Mouse (Mus musculus) hindbrain, embryonic 14.5 days (tissue): ENCODE results near the gene Ankrd39. TPM values are rescaled to one million over a fixed set of nuclear protein-coding genes. Genes with fewer than 3 reads are reported as not detected.

ENCODE experiments used
- ATAC-seq: fragments of 200-750 bp; cut with Nextera tagmentation; 2 replicates; pipeline ENCODE4 v1.8.0; 2017; ENCODE audit warnings: moderate number of reproducible peaks, mild to moderate bottlenecking, moderate TSS enrichment, moderate library complexity; ENCODE audit not compliant: low FRiP score
- DNase-seq: peaks from one replicate; pipeline ENCODE4 v3.0.0-alpha.2; 2015; ENCODE audit warnings: low spot score
- H3K27ac ChIP-seq: fragments of 300-500 bp; sonication (generic); 2 replicates; pipeline ENCODE4 v1.5.1; 2014; ENCODE audit warnings: mild to moderate bottlenecking, moderate library complexity
- H3K27me3 ChIP-seq: fragments of 300-500 bp; sonication (generic); 2 replicates; pipeline ENCODE4 v1.6.1; 2014; ENCODE audit warnings: mild to moderate bottlenecking, low read length, mixed read lengths; ENCODE audit not compliant: control insufficient read depth, insufficient read depth
- H3K36me3 ChIP-seq: fragments of 300-500 bp; sonication (generic); replicated peaks from 2 replicates; pipeline ENCODE4 v1.6.1; 2014; ENCODE audit not compliant: control insufficient read depth, insufficient read depth
- H3K4me1 ChIP-seq: fragments of 300-500 bp; sonication (generic); replicated peaks from 2 replicates; pipeline ENCODE4 v1.6.1; 2014; ENCODE audit warnings: antibody characterized with exemption, low read length, mixed read lengths; ENCODE audit not compliant: control insufficient read depth, insufficient read depth
- H3K4me2 ChIP-seq: fragments of 300-500 bp; sonication (generic); replicated peaks from 2 replicates; pipeline ENCODE4 v1.6.1; 2014; ENCODE audit warnings: mild to moderate bottlenecking, moderate library complexity
- H3K4me3 ChIP-seq: fragments of 300-500 bp; sonication (generic); replicated peaks from 2 replicates; pipeline ENCODE4 v1.5.1; 2014; ENCODE audit warnings: mild to moderate bottlenecking, low read length
- H3K9ac ChIP-seq: fragments of 300-500 bp; sonication (generic); 2 replicates; pipeline ENCODE4 v1.6.1; 2014
- H3K9me3 ChIP-seq: fragments of 300-500 bp; sonication (generic); 2 replicates; pipeline ENCODE4 v1.6.1; 2016; ENCODE audit warnings: low read length; ENCODE audit not compliant: control insufficient read depth
- WGBS: fragments of 180-500 bp; shearing (Covaris S2); extraction: QIAGEN DNeasy Blood & Tissue Kit; methylation state at CpG from one replicate; pipeline ENCODE4 v1.1.7; 2014; 5-methylcytosine and 5-hydroxymethylcytosine counted together
- polyA plus RNA-seq: library from polyadenylated mRNA; unstranded; fragments of >200 nt; fragmentation: Nextera tagmentation; extraction: Ambion mirVana; gene quantifications from 2 replicates; pipeline ENCODE4 v1.2.1, GENCODE M21; 2014

Gene Ankrd39
- polyA plus RNA-seq, 1 experiment from 2014 or later: 23.9 TPM

DNA sequence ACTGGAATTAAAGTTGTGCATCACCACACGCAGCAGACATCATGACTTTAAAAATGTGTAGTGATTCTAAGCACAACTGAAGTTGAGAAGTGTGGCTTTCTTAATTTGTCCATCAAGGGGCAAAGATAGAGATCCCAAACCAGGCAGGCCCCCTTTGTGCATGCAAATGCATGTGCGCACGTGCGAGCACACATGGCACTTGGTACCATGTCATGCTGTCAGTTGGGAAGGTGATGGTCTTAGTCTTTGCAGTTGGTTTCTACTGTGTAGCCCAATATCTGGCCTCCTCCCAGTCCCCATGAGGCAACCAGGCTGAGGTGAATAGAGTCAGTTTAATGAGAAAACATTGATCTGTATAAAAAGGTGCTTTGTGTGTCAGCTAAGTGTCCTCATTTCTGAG is 17.4 kb downstream of the Ankrd39 start:
- ATAC-seq (no peak), DNase-seq (no peak)
- H3K36me3 ChIP-seq: peaks cover 24% of the 10 kb centered on the region
- no peaks in the 10 kb centered on the region for H3K27me3 ChIP-seq
- H3K9ac ChIP-seq: no peak overlapping the region
- H3K4me3 ChIP-seq: no peak overlapping the region
- no peak overlapping the region for H3K27ac ChIP-seq
- H3K9me3 ChIP-seq: no peaks in the 10 kb centered on the region
- WGBS: 98% methylated on average over 4 of the region's 4 CpGs
- no peak overlapping the region for H3K4me2 ChIP-seq
- H3K4me1 ChIP-seq: no peaks in the 10 kb centered on the region; the same call in 1 of the 2 replicates

DNA sequence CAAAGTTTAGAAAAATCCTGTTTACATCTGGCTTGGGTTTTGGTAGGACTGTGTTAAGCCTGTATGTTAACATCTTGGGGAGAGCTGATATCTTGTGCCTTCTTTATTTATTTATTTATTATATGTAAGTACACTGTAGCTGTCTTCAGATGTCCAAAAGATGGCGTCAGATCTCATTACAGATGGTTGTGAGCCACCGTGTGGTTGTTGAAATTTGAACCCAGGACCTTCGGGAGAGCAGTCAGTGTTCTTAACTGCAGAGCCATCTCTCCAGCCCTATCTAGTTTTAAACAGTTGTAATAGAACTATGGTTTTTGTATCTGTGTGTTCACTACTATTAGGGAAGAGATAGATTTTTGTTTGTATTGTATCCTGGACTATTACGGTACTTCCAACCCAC is 18.0 kb downstream of the Ankrd39 start:
- ATAC-seq (no peak), DNase-seq (no peak)
- Histone ChIP-seq H3K36me3 (peaks cover 29% of the 10 kb centered on the region), H3K4me1 (no peaks in the 10 kb centered on the region; the same call in 1 of the 2 replicates), H3K27me3 (no peaks in the 10 kb centered on the region), H3K27ac (no peak overlapping the region), H3K4me2 (no peak overlapping the region), H3K9me3 (no peaks in the 10 kb centered on the region), H3K4me3 (no peak overlapping the region), H3K9ac (no peak overlapping the region)
- WGBS: 98% methylated on average over 4 of the region's 4 CpGs

DNA sequence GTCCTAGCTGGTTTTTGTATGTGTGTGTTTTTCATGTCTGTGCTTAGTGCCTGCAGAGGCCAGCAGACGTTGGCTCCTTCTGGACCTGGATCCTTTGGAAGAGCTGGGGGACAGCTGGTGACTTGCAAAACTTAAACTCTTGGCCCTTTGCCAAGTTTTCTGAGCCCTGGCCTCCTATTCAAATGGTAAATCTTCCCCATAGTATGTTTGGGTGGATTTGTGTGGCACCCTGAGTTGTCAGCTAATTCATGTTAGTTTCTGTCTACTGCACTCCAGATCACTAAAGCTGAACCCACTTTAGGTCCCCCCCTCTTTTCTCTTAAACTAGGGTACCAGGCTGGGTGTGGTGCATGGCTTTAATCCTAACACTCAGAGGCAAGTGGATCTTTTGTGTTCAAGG is 18.9 kb downstream of the Ankrd39 start:
- WGBS: 17% methylated on average over 1 of the region's 1 CpGs
- peak; percentile 42 for ATAC-seq

DNA sequence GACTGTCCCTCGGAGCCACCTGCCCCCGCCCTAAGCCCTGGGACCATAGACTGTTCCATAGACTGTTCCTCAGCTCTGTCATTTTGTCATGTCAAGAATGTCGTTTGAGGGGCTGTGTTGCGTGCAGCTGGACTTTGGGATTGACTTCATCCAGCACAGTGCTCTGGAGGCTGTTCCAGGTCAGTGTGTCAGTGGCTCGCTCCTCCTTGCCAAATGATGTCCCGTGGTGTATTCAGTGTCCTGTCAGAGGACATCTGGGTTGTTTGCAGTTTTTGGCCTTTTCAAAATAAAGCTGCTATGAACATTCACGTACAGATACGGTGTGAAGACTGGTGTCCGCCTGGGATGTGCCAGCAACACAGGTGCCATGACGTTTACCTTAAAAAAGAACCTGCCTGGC is 20.3 kb downstream of the Ankrd39 start:
- Histone ChIP-seq H3K36me3 (peaks cover 52% of the 10 kb centered on the region), H3K9me3 (no peaks in the 10 kb centered on the region), H3K9ac (no peak overlapping the region), H3K27ac (no peak overlapping the region), H3K27me3 (no peaks in the 10 kb centered on the region), H3K4me3 (no peak overlapping the region), H3K4me1 (no peaks in the 10 kb centered on the region; the same call in 1 of the 2 replicates), H3K4me2 (no peak overlapping the region)
- ATAC-seq (no peak), DNase-seq (no peak)
- 89% methylated on average over 10 of the region's 10 CpGs for WGBS

More for the DNA sequence above, 18.9 kb downstream of the Ankrd39 start:
- Histone ChIP-seq H3K4me1 (no peaks in the 10 kb centered on the region; the same call in 1 of the 2 replicates), H3K9me3 (no peaks in the 10 kb centered on the region), H3K4me3 (no peak overlapping the region), H3K27ac (peak overlapping the region; percentile 38; the same call in 1 of the 2 replicates), H3K9ac (no peak overlapping the region), H3K36me3 (peaks cover 39% of the 10 kb centered on the region), H3K4me2 (no peak overlapping the region), H3K27me3 (no peaks in the 10 kb centered on the region)
- peak; percentile 57 for DNase-seq

DNA sequence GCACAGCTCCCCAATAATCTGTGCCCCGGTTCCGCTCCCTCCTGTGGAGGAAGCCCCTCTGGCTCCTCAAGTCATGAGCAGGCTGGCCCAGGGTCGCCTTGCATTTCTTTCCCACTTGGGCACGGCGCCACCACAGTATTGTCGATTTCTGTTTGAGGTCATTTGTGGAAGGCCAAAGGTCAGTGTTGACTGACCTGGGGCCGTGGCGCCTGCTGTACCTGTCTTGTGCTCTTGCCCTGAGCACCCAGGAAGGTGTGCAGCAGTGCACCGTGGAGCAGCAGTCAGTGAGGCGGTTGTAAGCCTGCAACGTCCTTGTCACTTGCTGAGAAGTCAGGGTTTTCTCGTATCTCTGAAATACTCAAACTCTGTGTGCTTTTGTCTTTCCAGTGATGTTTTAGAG is 21.5 kb downstream of the Ankrd39 start:
- Histone ChIP-seq H3K36me3 (peaks cover 64% of the 10 kb centered on the region), H3K4me2 (no peak overlapping the region), H3K9me3 (no peaks in the 10 kb centered on the region), H3K9ac (no peak overlapping the region), H3K4me3 (no peak overlapping the region), H3K4me1 (no peaks in the 10 kb centered on the region; the same call in 1 of the 2 replicates), H3K27me3 (no peaks in the 10 kb centered on the region), H3K27ac (no peak overlapping the region)
- WGBS: 90% methylated on average over 12 of the region's 12 CpGs
- ATAC-seq (no peak), DNase-seq (no peak)

DNA sequence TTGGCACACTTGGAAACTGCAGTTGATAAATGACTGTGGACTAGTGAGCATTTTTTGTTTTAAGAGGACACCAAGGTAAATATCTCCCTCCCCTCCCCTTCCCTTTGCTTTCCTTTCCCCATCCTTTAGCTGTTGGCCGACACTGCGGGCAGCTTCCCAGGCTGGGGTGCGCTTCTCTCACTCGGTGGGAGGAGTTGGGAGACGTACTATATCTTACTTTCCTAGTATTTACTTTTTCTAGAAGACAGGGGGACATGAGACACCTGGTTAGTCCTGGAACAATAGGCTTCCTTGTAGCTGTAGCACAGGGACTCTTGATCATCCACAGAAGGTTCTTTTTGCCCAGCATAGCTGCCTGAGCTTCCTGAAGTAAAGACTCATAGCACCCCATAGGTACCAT is 23.2 kb downstream of the Ankrd39 start:
- ATAC-seq: no peak
- DNase-seq: no peak
- H3K4me1 ChIP-seq: no peaks in the 10 kb centered on the region; the same call in 1 of the 2 replicates
- peaks cover 79% of the 10 kb centered on the region for H3K36me3 ChIP-seq
- H3K27ac ChIP-seq: no peak overlapping the region
- no peak overlapping the region for H3K4me3 ChIP-seq
- no peaks in the 10 kb centered on the region for H3K27me3 ChIP-seq
- H3K9me3 ChIP-seq: no peaks in the 10 kb centered on the region
- H3K9ac ChIP-seq: no peak overlapping the region
- 92% methylated on average over 5 of the region's 5 CpGs for WGBS
- H3K4me2 ChIP-seq: no peak overlapping the region

DNA sequence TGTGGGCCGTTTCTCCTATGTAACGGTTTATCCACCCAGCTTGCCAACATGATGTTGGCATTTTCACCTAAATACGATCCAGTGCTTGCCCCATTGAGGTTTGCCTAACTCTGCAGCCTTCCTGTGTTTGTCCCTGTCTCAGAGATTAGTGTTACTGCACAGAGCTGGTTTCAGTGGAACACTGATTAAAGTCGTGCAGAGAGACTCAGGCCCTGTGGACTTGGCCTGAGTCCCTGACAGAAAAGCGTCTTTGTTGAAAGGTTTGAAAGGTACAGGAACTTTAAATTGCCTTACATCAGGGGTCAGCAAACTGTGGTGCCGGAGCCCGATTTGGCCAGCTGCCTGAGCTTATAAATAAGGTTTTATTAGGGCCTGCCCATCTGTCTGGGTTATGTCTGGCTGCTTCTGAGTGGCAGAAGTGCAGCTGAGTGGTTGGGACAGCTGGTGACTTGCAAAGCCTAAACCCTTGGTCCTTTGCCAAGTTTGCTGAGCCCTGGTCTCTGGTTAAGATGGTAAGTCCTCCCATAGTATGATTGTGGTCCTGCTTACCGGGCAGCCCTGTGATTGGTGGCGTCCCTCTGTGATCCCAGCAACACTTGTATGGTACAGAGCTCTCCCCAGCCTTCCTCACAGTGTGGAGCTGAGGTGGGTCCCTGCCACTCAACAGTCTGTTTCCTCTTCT is 23.8 kb downstream of the Ankrd39 start:
- Histone ChIP-seq H3K27me3 (no peaks in the 10 kb centered on the region), H3K27ac (peak overlapping the region; percentile 43; the same call in 1 of the 2 replicates), H3K4me1 (no peaks in the 10 kb centered on the region; the same call in 1 of the 2 replicates), H3K9me3 (no peaks in the 10 kb centered on the region), H3K9ac (no peak overlapping the region), H3K4me2 (no peak overlapping the region), H3K4me3 (no peak overlapping the region), H3K36me3 (peaks cover 85% of the 10 kb centered on the region)
- DNase-seq (peak; percentile 70), ATAC-seq (peak; percentile 13; the same call in 1 of the 2 replicates)
- 65% methylated on average over 9 of the region's 9 CpGs for WGBS

DNA sequence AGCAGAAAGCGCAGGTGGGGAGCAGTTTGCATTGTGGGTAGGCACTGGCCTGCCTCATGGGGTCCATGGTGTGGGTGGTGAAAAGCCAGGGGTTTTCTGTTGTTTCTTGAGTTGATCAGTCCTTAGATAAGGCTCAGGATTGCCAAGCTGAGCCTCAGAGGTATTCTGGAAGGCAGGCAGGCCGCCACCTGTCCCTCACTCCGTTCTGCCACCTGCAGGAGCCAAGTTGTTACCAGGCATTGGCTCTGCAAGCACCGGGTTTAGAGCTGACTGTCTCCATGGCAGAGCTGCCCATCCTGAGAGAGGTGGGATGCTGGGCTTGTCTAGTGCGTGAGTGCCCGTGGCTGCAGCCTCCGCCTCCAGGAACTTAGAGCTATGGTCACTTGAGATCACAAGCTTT is 25.0 kb downstream of the Ankrd39 start:
- no peak overlapping the region for H3K4me2 ChIP-seq
- H3K9me3 ChIP-seq: no peaks in the 10 kb centered on the region
- DNase-seq (no peak), ATAC-seq (no peak)
- no peak overlapping the region for H3K9ac ChIP-seq
- H3K4me1 ChIP-seq: no peaks in the 10 kb centered on the region; the same call in 1 of the 2 replicates
- no peak overlapping the region for H3K27ac ChIP-seq
- H3K36me3 ChIP-seq: peaks cover 88% of the 10 kb centered on the region
- 94% methylated on average over 7 of the region's 7 CpGs for WGBS
- no peaks in the 10 kb centered on the region for H3K27me3 ChIP-seq
- H3K4me3 ChIP-seq: no peak overlapping the region

DNA sequence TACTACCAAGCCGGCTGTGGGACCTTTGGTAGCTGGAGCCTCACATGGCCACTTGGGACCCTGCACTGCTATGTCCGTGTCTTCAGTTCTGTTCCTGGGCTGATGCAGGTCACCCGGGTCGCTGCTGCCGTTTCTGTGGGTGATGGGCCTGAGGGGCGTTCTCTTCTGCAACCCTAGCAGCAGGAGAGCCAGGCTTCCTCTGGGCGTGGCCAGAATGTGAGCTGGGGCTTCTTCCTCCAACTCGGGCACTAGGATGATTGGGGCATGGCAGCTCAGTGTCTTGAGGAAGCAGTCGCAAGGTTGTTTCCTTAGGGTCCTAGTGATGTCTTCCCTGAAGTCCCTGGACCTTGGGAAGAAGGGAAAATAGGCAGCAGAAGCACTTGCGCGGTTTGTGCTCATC is 27.6 kb downstream of the Ankrd39 start:
- Histone ChIP-seq H3K4me1 (peaks cover 20% of the 10 kb centered on the region), H3K9ac (no peak overlapping the region), H3K27me3 (no peaks in the 10 kb centered on the region), H3K9me3 (no peaks in the 10 kb centered on the region), H3K4me3 (no peak overlapping the region), H3K4me2 (no peak overlapping the region), H3K36me3 (peaks cover 71% of the 10 kb centered on the region), H3K27ac (no peak overlapping the region)
- no peak for ATAC-seq
- no peak for DNase-seq
- WGBS: 83% methylated on average over 11 of the region's 11 CpGs
